Mouse (Mus musculus): ENCODE measurements around the gene Olfr1170. TPM values are rescaled to one million over a fixed set of nuclear protein-coding genes. Genes with fewer than 3 reads are reported as not detected.

Gene Olfr1170
- not detected in 2 replicates for polyA plus RNA-seq (2015; fragmentation: Nextera tagmentation; extraction: Ambion mirVana)

DNA sequence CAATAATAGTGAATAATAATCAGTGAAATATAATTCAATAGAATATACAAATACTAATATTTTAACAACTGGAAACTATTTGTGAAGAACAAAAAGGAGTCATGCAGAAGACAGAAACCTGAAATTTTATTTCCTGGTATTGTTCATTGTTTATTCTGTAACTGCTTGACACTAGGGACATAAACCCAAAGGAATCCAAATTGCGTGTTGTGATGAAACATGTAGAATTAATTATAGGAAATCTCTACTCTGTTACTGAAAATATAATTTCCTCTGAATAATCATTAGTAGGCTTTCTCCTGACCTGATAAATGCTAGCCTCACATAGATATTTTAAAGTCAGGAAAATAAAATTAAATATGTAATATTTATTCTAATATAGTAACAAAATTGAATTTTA is at the start of gene Olfr1170:
Gene Olfr1170, minus strand, starts transcription at position 101 of the 400 bp plus-strand sequence.
- H3K4me2 ChIP-seq: no peak within 1 kb of the TSS
- H3K27ac ChIP-seq (replicated peaks): no peak within 1 kb of the TSS
- 86% methylated on average over 1 of the region's 1 CpGs for WGBS
- H3K4me3 ChIP-seq (replicated peaks): no peak within 1 kb of the TSS
- H3K9me3 ChIP-seq (replicated peaks): no peaks in the 10 kb centered on the region
- H3K9ac ChIP-seq (replicated peaks): no peak within 1 kb of the TSS
- H3K36me3 ChIP-seq: no peaks in the 10 kb centered on the region
- no peak for ATAC-seq (ENCODE audit: low FRiP score)
- no peaks in the 10 kb centered on the region for H3K27me3 ChIP-seq (replicated peaks)
- no peaks in the 10 kb centered on the region for H3K4me1 ChIP-seq

DNA sequence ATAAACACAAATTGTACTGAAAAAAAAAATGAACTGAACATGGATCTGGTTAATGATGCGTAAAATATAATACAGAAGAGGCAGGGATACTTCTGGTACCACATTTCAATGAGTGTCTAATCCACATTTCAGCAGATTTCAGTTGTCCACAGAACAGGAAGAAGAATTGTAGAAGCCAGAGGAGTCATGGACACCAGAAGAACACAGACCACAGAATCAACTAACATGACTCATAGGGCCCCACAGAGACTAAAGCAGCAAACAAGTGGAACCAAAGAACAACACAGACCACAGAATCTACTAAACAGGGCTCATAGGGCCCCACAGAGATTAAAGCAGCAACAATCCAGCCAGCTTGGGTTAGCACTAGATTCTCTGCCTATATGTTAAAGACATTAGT is 7.3 kb downstream of the Olfr1170 start:
- Histone ChIP-seq H3K9me3 (replicated peaks) (no peaks in the 10 kb centered on the region), H3K4me2 (no peak overlapping the region), H3K9ac (replicated peaks) (no peak overlapping the region), H3K27me3 (replicated peaks) (no peaks in the 10 kb centered on the region), H3K27ac (replicated peaks) (no peak overlapping the region), H3K36me3 (no peaks in the 10 kb centered on the region), H3K4me1 (no peaks in the 10 kb centered on the region), H3K4me3 (replicated peaks) (no peak overlapping the region)
- 96% methylated on average over 1 of the region's 1 CpGs for WGBS
- no peak for ATAC-seq (ENCODE audit: low FRiP score)

DNA sequence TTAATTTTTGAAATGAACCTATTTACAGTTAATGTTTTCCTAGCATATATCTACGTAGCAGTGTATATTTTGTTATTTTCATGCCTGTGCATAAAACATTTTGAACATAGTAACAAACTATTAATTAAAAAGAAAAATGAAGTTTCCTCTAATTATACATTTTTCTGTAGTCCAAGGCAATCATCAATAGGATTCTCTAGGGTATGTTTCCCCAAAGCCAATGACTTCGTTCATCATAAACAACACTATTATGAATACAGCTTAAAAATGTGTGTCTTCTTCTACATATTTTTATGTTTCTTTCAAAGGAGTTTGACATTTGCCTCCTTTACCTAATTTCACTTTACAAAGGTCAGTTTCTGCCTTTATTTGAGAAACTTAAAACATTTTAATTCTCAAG is 46.6 kb downstream of the Olfr1170 start, which contains the start of gene Olfr1168:
Gene Olfr1168, plus strand, starts transcription at position 301 of the 400 bp plus-strand sequence.
- no peak for ATAC-seq (ENCODE audit: low FRiP score)
- no peaks in the 10 kb centered on the region for H3K36me3 ChIP-seq
- H3K9ac ChIP-seq (replicated peaks): no peak within 1 kb of the TSS
- 88% methylated on average over 2 of the region's 2 CpGs for WGBS
- H3K27ac ChIP-seq (replicated peaks): no peak within 1 kb of the TSS
- no peak within 1 kb of the TSS for H3K4me2 ChIP-seq
- H3K9me3 ChIP-seq (replicated peaks): no peaks in the 10 kb centered on the region
- no peak within 1 kb of the TSS for H3K4me3 ChIP-seq (replicated peaks)
- no peaks in the 10 kb centered on the region for H3K27me3 ChIP-seq (replicated peaks)
- H3K4me1 ChIP-seq: no peaks in the 10 kb centered on the region

Other genes starting within 250 kb of the Olfr1170 start
- not detected in 2 replicates for gene Olfr1158, start 238.2 kb downstream of the Olfr1170 start, polyA plus RNA-seq (2015; fragmentation: Nextera tagmentation; extraction: Ambion mirVana)
- not detected in 2 replicates for gene Olfr1160, start 220.1 kb downstream of the Olfr1170 start, polyA plus RNA-seq (2015; fragmentation: Nextera tagmentation; extraction: Ambion mirVana)
- gene Olfr1161, start 205.6 kb downstream of the Olfr1170 start, polyA plus RNA-seq (2015; fragmentation: Nextera tagmentation; extraction: Ambion mirVana): not detected in 2 replicates
- gene Olfr73, start 190.6 kb downstream of the Olfr1170 start, polyA plus RNA-seq (2015; fragmentation: Nextera tagmentation; extraction: Ambion mirVana): not detected in 2 replicates
- not detected in 2 replicates for gene Olfr1162, start 177.2 kb downstream of the Olfr1170 start, polyA plus RNA-seq (2015; fragmentation: Nextera tagmentation; extraction: Ambion mirVana)
- gene Olfr1163, start 156.5 kb downstream of the Olfr1170 start, polyA plus RNA-seq (2015; fragmentation: Nextera tagmentation; extraction: Ambion mirVana): not detected in 2 replicates
- gene Olfr1164, start 134.4 kb downstream of the Olfr1170 start, polyA plus RNA-seq (2015; fragmentation: Nextera tagmentation; extraction: Ambion mirVana): not detected in 2 replicates
- not detected in 2 replicates for gene Olfr1166, start 100.1 kb downstream of the Olfr1170 start, polyA plus RNA-seq (2015; fragmentation: Nextera tagmentation; extraction: Ambion mirVana)
- not detected in 2 replicates for gene Olfr1167, start 73.1 kb downstream of the Olfr1170 start, polyA plus RNA-seq (2015; fragmentation: Nextera tagmentation; extraction: Ambion mirVana)
- gene Olfr1168, start 46.5 kb downstream of the Olfr1170 start, polyA plus RNA-seq (2015; fragmentation: Nextera tagmentation; extraction: Ambion mirVana): not detected in 2 replicates
- gene Olfr1173, start 51.5 kb upstream of the Olfr1170 start, polyA plus RNA-seq (2015; fragmentation: Nextera tagmentation; extraction: Ambion mirVana): not detected in 2 replicates
- not detected in 2 replicates for gene Olfr1174-ps, start 86.8 kb upstream of the Olfr1170 start, polyA plus RNA-seq (2015; fragmentation: Nextera tagmentation; extraction: Ambion mirVana)
- not detected in 2 replicates for gene Olfr1175-ps, start 98.9 kb upstream of the Olfr1170 start, polyA plus RNA-seq (2015; fragmentation: Nextera tagmentation; extraction: Ambion mirVana)
- not detected in 2 replicates for gene Olfr1176, start 108.4 kb upstream of the Olfr1170 start, polyA plus RNA-seq (2015; fragmentation: Nextera tagmentation; extraction: Ambion mirVana)
- gene Olfr1177-ps, start 118.2 kb upstream of the Olfr1170 start, polyA plus RNA-seq (2015; fragmentation: Nextera tagmentation; extraction: Ambion mirVana): not detected in 2 replicates
- not detected in 2 replicates for gene Olfr1178, start 158.7 kb upstream of the Olfr1170 start, polyA plus RNA-seq (2015; fragmentation: Nextera tagmentation; extraction: Ambion mirVana)
- gene Olfr1179, start 178.1 kb upstream of the Olfr1170 start, polyA plus RNA-seq (2015; fragmentation: Nextera tagmentation; extraction: Ambion mirVana): not detected in 2 replicates
- gene Olfr1180, start 190.8 kb upstream of the Olfr1170 start, polyA plus RNA-seq (2015; fragmentation: Nextera tagmentation; extraction: Ambion mirVana): not detected in 2 replicates
- not detected in 2 replicates for gene Olfr1181, start 197.8 kb upstream of the Olfr1170 start, polyA plus RNA-seq (2015; fragmentation: Nextera tagmentation; extraction: Ambion mirVana)
- gene Gm13757, start 220.8 kb upstream of the Olfr1170 start, polyA plus RNA-seq (2015; fragmentation: Nextera tagmentation; extraction: Ambion mirVana): not detected in 2 replicates
- not detected in 2 replicates for gene Olfr1183, start 226.5 kb upstream of the Olfr1170 start, polyA plus RNA-seq (2015; fragmentation: Nextera tagmentation; extraction: Ambion mirVana)

All from neural tube, embryonic 15.5 days (tissue).